Mouse (Mus musculus) testis, postnatal 10 days (tissue): ENCODE results near the gene Olfr464.

Source experiments
- DNase-seq: peaks from one replicate; pipeline ENCODE4 v3.0.0; 2021; ENCODE audit warnings: low spot score

The Olfr464 gene

GRCm38 (mm10) chr11:87920966-87921365, at the start of gene Olfr464:
Gene Olfr464, minus strand, starts transcription at chr11:87920967.
- peak; percentile 64 for DNase-seq

GRCm38 (mm10) chr11:87968356-87969122, 47.8 kb upstream of the Olfr464 start:
- no peak for DNase-seq

GRCm38 (mm10) chr11:87967692-87968289, 47.0 kb upstream of the Olfr464 start:
- DNase-seq: peak; percentile 89

GRCm38 (mm10) chr11:87966214-87966613, 45.4 kb upstream of the Olfr464 start:
- peak; percentile 57 for DNase-seq

- DNase-seq: no peak
Observed at GRCm38 (mm10) chr11:87965293-87965692, 44.5 kb upstream of the Olfr464 start.

GRCm38 (mm10) chr11:87957066-87957465, 36.3 kb upstream of the Olfr464 start:
- no peak for DNase-seq

GRCm38 (mm10) chr11:87955144-87955543, 34.4 kb upstream of the Olfr464 start:
- DNase-seq: no peak

- no peak for DNase-seq
Observed at GRCm38 (mm10) chr11:87949990-87950389, 29.2 kb upstream of the Olfr464 start.

- DNase-seq: no peak
Observed at GRCm38 (mm10) chr11:87935467-87935866, 14.7 kb upstream of the Olfr464 start.

- DNase-seq: no peak
Observed at GRCm38 (mm10) chr11:87933731-87934130, 13.0 kb upstream of the Olfr464 start.

GRCm38 (mm10) chr11:87930348-87930747, 9.6 kb upstream of the Olfr464 start:
- DNase-seq: no peak

- DNase-seq: no peak
Observed at GRCm38 (mm10) chr11:87920301-87920700, 466 bp downstream of the Olfr464 start.

- DNase-seq: no peak
Observed at GRCm38 (mm10) chr11:87916005-87916404, 4.8 kb downstream of the Olfr464 start.

GRCm38 (mm10) chr11:87904331-87904730, 16.4 kb downstream of the Olfr464 start:
- no peak for DNase-seq

- DNase-seq: no peak
Observed at GRCm38 (mm10) chr11:87897287-87897686, 23.5 kb downstream of the Olfr464 start, which contains the start of gene Olfr463. Gene Olfr463, minus strand, starts transcription at chr11:87897387.

GRCm38 (mm10) chr11:87892168-87892567, 28.6 kb downstream of the Olfr464 start, which contains the start of gene Olfr462:
Gene Olfr462, minus strand, starts transcription at chr11:87892268.
- no peak for DNase-seq

- no peak for DNase-seq
Observed at GRCm38 (mm10) chr11:87884856-87885255, 35.9 kb downstream of the Olfr464 start.

- DNase-seq: no peak
Observed at GRCm38 (mm10) chr11:87883493-87883892, 37.3 kb downstream of the Olfr464 start.

GRCm38 (mm10) chr11:87881714-87882113, 39.1 kb downstream of the Olfr464 start:
- DNase-seq: no peak

- no peak for DNase-seq
Observed at GRCm38 (mm10) chr11:87879826-87880225, 40.9 kb downstream of the Olfr464 start.

- no peak for DNase-seq
Observed at GRCm38 (mm10) chr11:87875436-87875835, 45.3 kb downstream of the Olfr464 start, which contains the start of gene Epx. Gene Epx, minus strand, starts transcription at chr11:87875536.

GRCm38 (mm10) chr11:87871766-87872165, 49.0 kb downstream of the Olfr464 start:
- DNase-seq: no peak

GRCm38 (mm10) chr11:87870096-87870495, 50.7 kb downstream of the Olfr464 start:
- DNase-seq: no peak
